Mouse (Mus musculus): ENCODE measurements around the gene Nckap5l.
A peak's percentile ranks its signal among the peaks of the same experiment; 100 is the strongest.

Nckap5l gene

GRCm38 (mm10) chr15:99430394-99430793, 27.2 kb downstream of the Nckap5l start:
- DNase-seq = no peak

GRCm38 (mm10) chr15:99423884-99424283, 33.7 kb downstream of the Nckap5l start:
- DNase-seq = no peak

GRCm38 (mm10) chr15:99423131-99423530, 34.4 kb downstream of the Nckap5l start:
- DNase-seq = no peak

GRCm38 (mm10) chr15:99422551-99422950, 35.0 kb downstream of the Nckap5l start:
- DNase-seq = no peak

- no peak for DNase-seq
Observed at GRCm38 (mm10) chr15:99421676-99422075, 35.9 kb downstream of the Nckap5l start.

- peak in 1 of 2 experiments; percentile 49 for DNase-seq
Observed at GRCm38 (mm10) chr15:99421152-99421551, 36.4 kb downstream of the Nckap5l start.

GRCm38 (mm10) chr15:99420521-99421014, 37.0 kb downstream of the Nckap5l start:
- DNase-seq = peak; percentile 79 to 86

GRCm38 (mm10) chr15:99420101-99420500, 37.4 kb downstream of the Nckap5l start:
- DNase-seq = no peak

GRCm38 (mm10) chr15:99417692-99418271, 39.8 kb downstream of the Nckap5l start:
- DNase-seq = peak in 1 of 2 experiments; percentile 36

- DNase-seq = no peak
Observed at GRCm38 (mm10) chr15:99416957-99417356, 40.6 kb downstream of the Nckap5l start.

- peak; percentile 68 to 83 for DNase-seq
Observed at GRCm38 (mm10) chr15:99416348-99416882, 41.1 kb downstream of the Nckap5l start.

- peak in 1 of 2 experiments; percentile 61 for DNase-seq
Observed at GRCm38 (mm10) chr15:99415793-99416192, 41.8 kb downstream of the Nckap5l start.

GRCm38 (mm10) chr15:99411747-99412146, 45.8 kb downstream of the Nckap5l start:
- no peak for DNase-seq

- DNase-seq = peak; percentile 60 to 66
Observed at GRCm38 (mm10) chr15:99408845-99409244, 48.7 kb downstream of the Nckap5l start.

GRCm38 (mm10) chr15:99406986-99407570, 50.5 kb downstream of the Nckap5l start:
- peak in 1 of 2 experiments; percentile 32 for DNase-seq

GRCm38 (mm10) chr15:99405150-99405549, 52.4 kb downstream of the Nckap5l start:
- peak; percentile 80 to 84 for DNase-seq

- DNase-seq = no peak
Observed at GRCm38 (mm10) chr15:99403159-99403889, 54.2 kb downstream of the Nckap5l start.

- DNase-seq = peak; percentile 62 to 70
Observed at GRCm38 (mm10) chr15:99400602-99401001, 56.9 kb downstream of the Nckap5l start.

- DNase-seq = peak in 1 of 2 experiments; percentile 68
Observed at GRCm38 (mm10) chr15:99399503-99400245, 57.9 kb downstream of the Nckap5l start.

GRCm38 (mm10) chr15:99397622-99398021, 59.9 kb downstream of the Nckap5l start:
- DNase-seq = no peak

GRCm38 (mm10) chr15:99396875-99397274, 60.7 kb downstream of the Nckap5l start:
- peak in 1 of 2 experiments; percentile 39 for DNase-seq

- no peak for DNase-seq
Observed at GRCm38 (mm10) chr15:99396462-99396861, 61.1 kb downstream of the Nckap5l start.
